Mouse (Mus musculus): ENCODE measurements around the gene Scap.
A peak's percentile ranks its signal among the peaks of the same experiment; 100 is the strongest.
"Not testable (repeated sequence)": the region's sequence is repeated elsewhere in the genome, so short reads cannot be mapped to it uniquely, and the experiment has no call there.

Scap gene

GRCm38 (mm10) chr9:110384369-110384929 lies 51.4 kb downstream of the Scap start:
- DNase-seq (ENCODE audit: low read depth, low spot score) = no peak

GRCm38 (mm10) chr9:110388011-110388410 lies 54.9 kb downstream of the Scap start:
- DNase-seq (ENCODE audit: low read depth, low spot score) = no peak

GRCm38 (mm10) chr9:110390843-110391242 lies 57.8 kb downstream of the Scap start:
- DNase-seq (ENCODE audit: low read depth, low spot score) = no peak

- no peak for DNase-seq (ENCODE audit: low read depth, low spot score)
Observed at GRCm38 (mm10) chr9:110393295-110393694, 60.2 kb downstream of the Scap start.

- DNase-seq (ENCODE audit: low read depth, low spot score) = no peak
Observed at GRCm38 (mm10) chr9:110400650-110401049, 67.6 kb downstream of the Scap start.

- DNase-seq (ENCODE audit: low read depth, low spot score) = no peak
Observed at GRCm38 (mm10) chr9:110402731-110403130, 69.6 kb downstream of the Scap start.

GRCm38 (mm10) chr9:110403240-110403639 lies 70.2 kb downstream of the Scap start:
- DNase-seq (ENCODE audit: low read depth, low spot score) = not testable (repeated sequence)

GRCm38 (mm10) chr9:110407311-110408098 lies 74.4 kb downstream of the Scap start:
- DNase-seq (ENCODE audit: low read depth, low spot score) = peak; percentile 8

GRCm38 (mm10) chr9:110408099-110408773 lies 75.1 kb downstream of the Scap start, which contains the start of gene Ptpn23:
TSS of gene Ptpn23 (minus strand) at chr9:110408213.
- peak; percentile 96 for DNase-seq (ENCODE audit: low read depth, low spot score)

- DNase-seq (ENCODE audit: low read depth, low spot score) = peak; percentile 65
Observed at GRCm38 (mm10) chr9:110410908-110411887, 78.1 kb downstream of the Scap start.

GRCm38 (mm10) chr9:110412926-110413325 lies 79.8 kb downstream of the Scap start:
- no peak for DNase-seq (ENCODE audit: low read depth, low spot score)

- DNase-seq (ENCODE audit: low read depth, low spot score) = peak; percentile 24
Observed at GRCm38 (mm10) chr9:110413785-110414184, 80.7 kb downstream of the Scap start.

GRCm38 (mm10) chr9:110419511-110420112 lies 86.5 kb downstream of the Scap start, which contains the start of gene Ngp:
TSS of gene Ngp (plus strand) at chr9:110419747.
- DNase-seq (ENCODE audit: low read depth, low spot score) = no peak

- no peak for DNase-seq (ENCODE audit: low read depth, low spot score)
Observed at GRCm38 (mm10) chr9:110431241-110431640, 98.2 kb downstream of the Scap start.

GRCm38 (mm10) chr9:110433045-110433444 lies 100.0 kb downstream of the Scap start:
- DNase-seq (ENCODE audit: low read depth, low spot score) = no peak

Data from embryo, embryonic 11.5 days (tissue).